Mouse (Mus musculus) bone marrow, adult 2 months (tissue): ENCODE data around the gene Entpd3.

ENCODE experiments used
- CTCF ChIP-seq: fragments of 200-500 bp; IDR thresholded peaks from 2 replicates; pipeline ENCODE4 v1.5.1; 2011; ENCODE audit warnings: low read length, control low read depth; ENCODE audit not compliant: control insufficient read depth, insufficient read depth
- POLR2A ChIP-seq: fragments of 200-500 bp; IDR thresholded peaks from 2 replicates; pipeline ENCODE4 v1.6.1; 2011; ENCODE audit warnings: low read depth, mild to moderate bottlenecking, control low read depth, low read length, borderline replicate concordance; ENCODE audit not compliant: control insufficient read depth

- TF ChIP-seq CTCF (no peak), POLR2A (peak; percentile 70; the same call in 1 of the 2 replicates)
Measured at GRCm38 (mm10) chr9:120492400-120493351, 46.9 kb upstream of the Entpd3 start.
